Mouse (Mus musculus): ENCODE data around the gene Ihh. TPM values are rescaled to one million over a fixed set of nuclear protein-coding genes. Genes with fewer than 3 reads are reported as not detected.

Gene Ihh
- 2.9 and 3.0 TPM in 2 replicates for polyA plus RNA-seq (2016; fragmentation: Nextera tagmentation; extraction: Ambion mirVana)

DNA sequence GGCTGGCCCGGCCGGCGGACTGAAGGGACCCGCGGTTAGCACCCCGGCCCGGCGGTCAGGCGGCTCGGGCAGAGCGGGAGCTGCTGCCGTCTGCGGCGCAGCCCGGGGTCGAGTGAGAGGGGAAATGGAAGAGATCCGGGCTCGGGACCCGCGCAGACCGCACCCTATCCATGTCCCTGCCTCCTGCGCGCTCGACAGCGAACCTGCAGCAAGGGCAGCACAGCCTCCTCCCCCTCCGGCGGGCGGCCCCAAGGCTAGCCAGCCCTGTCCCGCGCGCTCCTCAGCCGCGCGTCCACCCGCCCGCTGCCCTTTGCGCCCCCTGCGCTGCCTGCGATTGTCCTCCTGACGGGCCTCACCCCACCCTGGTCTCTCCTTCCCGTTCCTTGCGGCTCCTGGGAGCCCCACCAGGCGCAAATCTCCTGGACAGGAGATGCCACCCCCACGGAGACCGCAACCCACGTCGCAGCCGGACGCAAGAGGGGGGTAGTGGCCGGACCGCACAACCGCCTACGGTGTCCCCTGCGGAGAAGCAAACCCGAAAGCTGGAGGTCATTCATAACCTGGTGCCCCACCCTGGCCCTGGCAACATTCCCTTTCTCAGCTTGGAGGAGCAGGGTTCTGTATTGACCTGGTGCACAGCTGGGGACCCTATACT, at the start of gene Ihh:
Ihh (minus strand) TSS at position 117 of the 655 bp plus-strand sequence.
- peak; percentile 70 for ATAC-seq
- peaks cover 7% of the 10 kb centered on the region; the same call in 1 of the 2 replicates for H3K4me1 ChIP-seq
- no peaks in the 10 kb centered on the region for H3K9me3 ChIP-seq (replicated peaks)
- H3K27me3 ChIP-seq (replicated peaks): peaks cover 94% of the 10 kb centered on the region
- H3K9ac ChIP-seq: peak within 1 kb of the TSS; percentile 57
- WGBS (ENCODE audit: insufficient replicate concordance): 5% methylated on average over 35 of the region's 55 CpGs
- 0 out of 2 replicates have a peak, but pooled peaks cover under 1% of the 10 kb centered on the region for H3K36me3 ChIP-seq
- H3K4me2 ChIP-seq: peak within 1 kb of the TSS; percentile 51
- peak within 1 kb of the TSS; percentile 26; the same call in 1 of the 2 replicates for H3K27ac ChIP-seq
- peak within 1 kb of the TSS; percentile 48 for H3K4me3 ChIP-seq

GRCm38 (mm10) chr1:75001183-75001582, 49.7 kb upstream of the Ihh start:
- H3K36me3 ChIP-seq: no peaks in the 10 kb centered on the region
- H3K4me1 ChIP-seq: no peaks in the 10 kb centered on the region
- no peak overlapping the region for H3K4me2 ChIP-seq

DNA sequence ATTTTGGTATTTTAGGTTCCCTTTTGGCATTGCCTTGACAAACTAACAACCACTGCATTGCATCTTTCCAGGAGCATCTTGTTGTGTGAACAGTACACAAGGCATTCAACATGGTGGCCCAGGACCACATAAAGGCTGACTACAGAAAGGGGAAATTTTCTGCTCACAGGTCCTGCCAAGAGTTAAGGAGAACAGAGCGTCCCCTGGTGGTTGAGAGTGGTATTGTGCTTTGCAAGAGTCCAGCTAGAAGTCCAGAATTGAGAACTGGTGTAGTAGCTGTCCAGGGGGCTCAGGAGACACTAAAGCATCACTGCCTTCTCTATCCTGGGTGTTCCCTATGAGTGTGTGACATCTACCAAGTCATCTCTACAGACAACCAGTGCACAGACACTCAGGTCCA, 49.0 kb upstream of the Ihh start:
- Histone ChIP-seq H3K4me2 (no peak overlapping the region), H3K4me3 (no peak overlapping the region), H3K9me3 (replicated peaks) (no peaks in the 10 kb centered on the region), H3K36me3 (no peaks in the 10 kb centered on the region), H3K27ac (no peak overlapping the region), H3K27me3 (replicated peaks) (no peaks in the 10 kb centered on the region), H3K9ac (no peak overlapping the region), H3K4me1 (no peaks in the 10 kb centered on the region)
- 0% methylated on average over 1 of the region's 1 CpGs for WGBS (ENCODE audit: insufficient replicate concordance)
- no peak for ATAC-seq

More at GRCm38 (mm10) chr1:75001183-75001582, 49.7 kb upstream of the Ihh start:
- ATAC-seq: no peak
- Histone ChIP-seq H3K27me3 (replicated peaks) (no peaks in the 10 kb centered on the region), H3K9me3 (replicated peaks) (no peaks in the 10 kb centered on the region), H3K9ac (no peak overlapping the region), H3K27ac (no peak overlapping the region), H3K4me3 (no peak overlapping the region)
- WGBS (ENCODE audit: insufficient replicate concordance): 60% methylated on average over 6 of the region's 6 CpGs

- no peaks in the 10 kb centered on the region for H3K9me3 ChIP-seq (replicated peaks)
- no peaks in the 10 kb centered on the region for H3K36me3 ChIP-seq
- H3K4me1 ChIP-seq: no peaks in the 10 kb centered on the region
- 22% methylated on average over 5 of the region's 5 CpGs for WGBS (ENCODE audit: insufficient replicate concordance)
- no peak for ATAC-seq
- H3K27me3 ChIP-seq (replicated peaks): no peaks in the 10 kb centered on the region
- H3K4me2 ChIP-seq: no peak overlapping the region
- no peak overlapping the region for H3K4me3 ChIP-seq
- H3K27ac ChIP-seq: no peak overlapping the region
- no peak overlapping the region for H3K9ac ChIP-seq
These were observed 47.7 kb upstream of the Ihh start for GRCm38 (mm10) chr1:74999173-74999572.

DNA sequence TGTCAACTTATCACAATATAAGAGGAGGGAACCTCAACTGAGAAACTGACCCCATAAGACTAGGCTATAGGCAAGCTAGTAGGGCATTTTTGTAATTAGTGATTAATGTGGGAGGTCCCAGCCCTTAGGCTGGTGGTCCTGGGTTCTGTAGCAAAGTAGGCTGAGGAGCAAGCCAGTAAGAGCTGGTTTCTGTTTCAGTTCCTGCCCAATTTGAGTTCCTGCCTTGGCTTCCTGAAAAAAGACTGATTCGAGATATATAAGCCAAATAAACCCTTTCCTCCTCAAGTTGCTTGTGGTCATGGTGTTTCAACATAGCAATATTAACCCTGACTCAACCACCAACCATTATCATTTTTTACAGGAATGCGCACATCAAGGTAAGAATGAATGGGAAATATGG, 45.8 kb upstream of the Ihh start:
- Histone ChIP-seq H3K4me1 (no peaks in the 10 kb centered on the region), H3K27me3 (replicated peaks) (no peaks in the 10 kb centered on the region), H3K9me3 (replicated peaks) (no peaks in the 10 kb centered on the region), H3K9ac (no peak overlapping the region), H3K27ac (no peak overlapping the region), H3K4me2 (no peak overlapping the region), H3K4me3 (no peak overlapping the region), H3K36me3 (no peaks in the 10 kb centered on the region)
- WGBS (ENCODE audit: insufficient replicate concordance): 57% methylated on average over 2 of the region's 2 CpGs
- no peak for ATAC-seq

DNA sequence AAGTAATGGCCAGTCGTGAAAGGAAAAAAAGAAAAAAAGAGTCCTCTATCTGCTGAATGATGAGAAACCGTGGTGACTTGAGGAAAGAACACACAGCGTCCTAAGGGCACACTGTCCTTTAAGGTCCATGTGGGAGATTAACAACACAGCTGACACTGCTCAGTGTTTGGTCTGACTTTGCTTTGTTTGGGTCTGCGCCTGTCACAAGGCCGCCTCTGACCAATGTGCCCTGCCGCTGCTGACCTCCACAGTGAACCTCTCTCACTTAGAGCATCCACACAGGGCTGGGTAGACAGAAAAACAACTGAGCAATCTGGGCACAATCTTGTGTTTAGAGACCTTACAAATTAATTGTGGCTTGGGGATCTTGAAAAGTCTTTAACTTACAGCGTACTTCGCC, 25.5 kb upstream of the Ihh start:
- 68% methylated on average over 8 of the region's 8 CpGs for WGBS (ENCODE audit: insufficient replicate concordance)
- no peak overlapping the region for H3K4me2 ChIP-seq
- no peaks in the 10 kb centered on the region for H3K36me3 ChIP-seq
- H3K9me3 ChIP-seq (replicated peaks): no peaks in the 10 kb centered on the region
- H3K9ac ChIP-seq: no peak overlapping the region
- H3K4me3 ChIP-seq: no peak overlapping the region
- H3K27ac ChIP-seq: no peak overlapping the region
- ATAC-seq: no peak
- no peaks in the 10 kb centered on the region for H3K4me1 ChIP-seq
- no peaks in the 10 kb centered on the region for H3K27me3 ChIP-seq (replicated peaks)

GRCm38 (mm10) chr1:74975936-74976335, 24.5 kb upstream of the Ihh start:
- no peaks in the 10 kb centered on the region for H3K4me1 ChIP-seq
- no peak for ATAC-seq
- H3K4me3 ChIP-seq: no peak overlapping the region
- H3K36me3 ChIP-seq: no peaks in the 10 kb centered on the region
- no peak overlapping the region for H3K9ac ChIP-seq
- H3K27me3 ChIP-seq (replicated peaks): no peaks in the 10 kb centered on the region
- no peak overlapping the region for H3K4me2 ChIP-seq
- 65% methylated on average over 1 of the region's 1 CpGs for WGBS (ENCODE audit: insufficient replicate concordance)
- no peak overlapping the region for H3K27ac ChIP-seq
- no peaks in the 10 kb centered on the region for H3K9me3 ChIP-seq (replicated peaks)

DNA sequence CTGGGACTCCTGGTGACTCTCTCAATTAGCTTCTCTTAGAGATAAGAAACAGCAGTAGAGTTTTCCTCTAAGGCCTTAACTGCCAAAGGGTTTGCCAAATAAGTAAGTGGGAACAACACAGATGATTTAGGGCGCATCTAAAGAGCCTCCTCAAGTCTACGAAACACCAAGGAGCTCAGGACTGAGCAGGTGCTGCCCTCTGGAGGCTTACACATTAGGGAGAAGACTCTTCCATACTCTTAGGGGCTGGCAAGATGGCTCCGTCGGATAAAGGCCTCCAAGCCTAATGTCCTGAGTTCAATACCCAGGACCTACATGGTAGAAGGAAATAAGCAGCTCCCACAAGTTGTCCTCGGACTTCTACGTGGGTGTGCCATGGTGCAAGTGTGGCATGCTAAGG, 22.1 kb upstream of the Ihh start:
- no peaks in the 10 kb centered on the region for H3K9me3 ChIP-seq (replicated peaks)
- H3K4me1 ChIP-seq: no peaks in the 10 kb centered on the region
- H3K27ac ChIP-seq: no peak overlapping the region
- ATAC-seq: no peak
- WGBS (ENCODE audit: insufficient replicate concordance): 61% methylated on average over 6 of the region's 6 CpGs
- no peaks in the 10 kb centered on the region for H3K27me3 ChIP-seq (replicated peaks)
- H3K4me3 ChIP-seq: no peak overlapping the region
- H3K9ac ChIP-seq: no peak overlapping the region
- no peak overlapping the region for H3K4me2 ChIP-seq
- H3K36me3 ChIP-seq: no peaks in the 10 kb centered on the region

DNA sequence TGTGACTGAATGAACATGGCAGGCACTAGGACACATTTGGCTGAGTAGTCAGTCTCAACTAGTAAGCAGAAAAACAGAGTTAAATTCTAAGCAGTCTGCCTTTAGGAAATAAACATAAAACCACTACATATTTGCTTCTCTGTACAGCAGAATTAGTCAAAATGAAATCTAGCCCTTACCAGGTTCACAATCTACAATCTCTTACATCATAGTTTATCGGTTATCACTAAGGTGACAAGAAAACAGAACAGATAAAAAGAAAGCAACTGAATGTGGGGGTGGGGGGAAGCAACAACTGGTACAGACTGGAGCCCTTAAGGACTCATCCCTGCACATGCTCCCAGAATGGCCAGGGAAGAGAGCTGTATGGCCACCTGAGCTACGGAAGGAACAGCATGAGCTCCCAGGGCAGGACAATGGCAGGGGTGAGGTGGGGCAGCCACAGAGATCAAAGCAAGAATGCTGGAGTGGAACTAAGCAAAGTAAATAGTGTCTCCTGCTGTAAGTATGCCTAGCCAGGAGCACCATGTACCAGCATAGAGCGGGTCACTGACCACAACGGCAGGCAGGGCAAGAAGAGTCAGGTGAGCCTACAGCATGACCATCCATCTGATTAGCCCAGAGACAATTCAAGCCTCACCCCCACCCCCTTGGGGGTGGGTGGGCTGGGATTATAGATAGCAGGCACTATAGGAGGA, 20.0 kb upstream of the Ihh start:
- Histone ChIP-seq H3K36me3 (no peaks in the 10 kb centered on the region), H3K9me3 (replicated peaks) (no peaks in the 10 kb centered on the region), H3K27ac (no peak overlapping the region), H3K9ac (no peak overlapping the region), H3K4me2 (no peak overlapping the region), H3K4me3 (no peak overlapping the region), H3K27me3 (replicated peaks) (no peaks in the 10 kb centered on the region), H3K4me1 (no peaks in the 10 kb centered on the region)
- peak; percentile 62 for ATAC-seq
- WGBS (ENCODE audit: insufficient replicate concordance): 51% methylated on average over 4 of the region's 4 CpGs

DNA sequence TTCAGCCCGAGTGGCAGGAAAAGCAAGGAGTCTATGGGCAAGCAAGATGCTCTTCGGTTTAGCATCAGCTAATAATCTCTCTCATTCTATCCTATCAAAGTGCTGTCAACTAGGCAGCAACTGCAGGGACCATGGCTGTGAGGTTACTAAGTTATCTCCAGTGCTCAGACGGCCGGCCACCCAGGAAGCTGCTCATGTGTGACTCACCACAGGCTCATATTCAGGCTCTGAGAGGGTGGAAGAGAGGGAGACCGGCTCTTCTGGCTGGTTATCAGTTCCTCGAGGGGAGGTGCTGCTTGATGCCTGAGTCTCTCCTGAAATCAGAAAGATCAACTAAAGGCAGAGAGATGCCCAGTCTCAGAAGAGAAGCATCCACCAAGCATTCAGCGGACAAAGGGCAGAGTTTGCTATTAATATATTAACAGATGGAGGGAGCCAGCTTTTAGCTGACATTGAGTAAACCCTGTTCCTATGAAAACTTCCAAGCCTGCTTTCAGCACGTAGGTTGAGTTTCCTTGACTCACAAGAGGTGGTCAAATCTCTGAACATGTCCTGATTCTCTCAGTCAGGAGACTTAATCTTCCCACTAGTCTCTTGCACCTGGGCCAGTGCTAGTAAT, 16.6 kb upstream of the Ihh start:
- H3K27me3 ChIP-seq (replicated peaks): no peaks in the 10 kb centered on the region
- no peak for ATAC-seq
- no peaks in the 10 kb centered on the region for H3K9me3 ChIP-seq (replicated peaks)
- H3K4me3 ChIP-seq: no peak overlapping the region
- H3K9ac ChIP-seq: no peak overlapping the region
- H3K4me2 ChIP-seq: no peak overlapping the region
- no peak overlapping the region for H3K27ac ChIP-seq
- WGBS (ENCODE audit: insufficient replicate concordance): 29% methylated on average over 8 of the region's 8 CpGs
- no peaks in the 10 kb centered on the region for H3K36me3 ChIP-seq
- H3K4me1 ChIP-seq: 0 out of 2 replicates have a peak, but pooled peaks cover 5% of the 10 kb centered on the region

- no peaks in the 10 kb centered on the region for H3K9me3 ChIP-seq (replicated peaks)
- H3K4me1 ChIP-seq: 0 out of 2 replicates have a peak, but pooled peaks cover 9% of the 10 kb centered on the region
- H3K9ac ChIP-seq: peak overlapping the region; percentile 33
- no peaks in the 10 kb centered on the region for H3K36me3 ChIP-seq
- no peak overlapping the region for H3K27ac ChIP-seq
- peak; percentile 39 for ATAC-seq
- no peak overlapping the region for H3K4me3 ChIP-seq
- peak overlapping the region; percentile 36 for H3K4me2 ChIP-seq
- H3K27me3 ChIP-seq (replicated peaks): peaks cover 6% of the 10 kb centered on the region
- WGBS (ENCODE audit: insufficient replicate concordance): 25% methylated on average over 16 of the region's 16 CpGs
These were observed 13.2 kb upstream of the Ihh start for GRCm38 (mm10) chr1:74964494-74965215.

All from liver, embryonic 12.5 days (tissue).